Mouse (Mus musculus) hindbrain, embryonic 15.5 days (tissue): Measurements from ENCODE around the gene Egfem1. TPM values are rescaled to one million over a fixed set of nuclear protein-coding genes. Genes with fewer than 3 reads are reported as not detected.

Source experiments
- ATAC-seq: fragments of 200-750 bp; cut with Nextera tagmentation; 2 replicates; pipeline ENCODE4 v1.8.0; 2017; ENCODE audit warnings: low read depth, moderate number of reproducible peaks, moderate TSS enrichment; ENCODE audit not compliant: low FRiP score
- H3K27ac ChIP-seq: fragments of 300-500 bp; sonication (generic); replicated peaks from 2 replicates; pipeline ENCODE4 v1.5.1; 2015; ENCODE audit warnings: mild to moderate bottlenecking, inconsistent platforms
- H3K27me3 ChIP-seq: fragments of 300-500 bp; sonication (generic); 2 replicates; pipeline ENCODE4 v1.6.1; 2015; ENCODE audit warnings: control low read depth, inconsistent platforms
- H3K36me3 ChIP-seq: fragments of 300-500 bp; sonication (generic); 2 replicates; pipeline ENCODE4 v1.6.1; 2015; ENCODE audit warnings: control low read depth, inconsistent platforms
- H3K4me1 ChIP-seq: fragments of 300-500 bp; sonication (generic); replicated peaks from 2 replicates; pipeline ENCODE4 v1.6.1; 2015; ENCODE audit warnings: control low read depth, inconsistent platforms
- H3K4me2 ChIP-seq: fragments of 300-500 bp; sonication (generic); 2 replicates; pipeline ENCODE4 v1.6.1; 2015; ENCODE audit warnings: moderate library complexity, mild to moderate bottlenecking, inconsistent platforms
- H3K4me3 ChIP-seq: fragments of 300-500 bp; sonication (generic); 2 replicates; pipeline ENCODE4 v1.5.1; 2015; ENCODE audit warnings: mild to moderate bottlenecking, inconsistent platforms
- H3K9ac ChIP-seq: fragments of 300-500 bp; sonication (generic); 2 replicates; pipeline ENCODE4 v1.6.1; 2015; ENCODE audit warnings: inconsistent platforms
- H3K9me3 ChIP-seq: fragments of 300-500 bp; sonication (generic); 2 replicates; pipeline ENCODE4 v1.6.1; 2016; ENCODE audit warnings: control low read depth, inconsistent platforms
- WGBS: fragments of 180-500 bp; shearing (Covaris S2); methylation state at CpG from one replicate; pipeline ENCODE4 v1.1.7; 2015; 5-methylcytosine and 5-hydroxymethylcytosine counted together
- polyA plus RNA-seq: library from polyadenylated mRNA; unstranded; fragments of >200 nt; fragmentation: Nextera tagmentation; extraction: Ambion mirVana; gene quantifications from 2 replicates; pipeline ENCODE4 v1.2.1, GENCODE M21; 2015

The Egfem1 gene
- polyA plus RNA-seq, 1 experiment from 2014 or later, result 4.6 TPM

DNA sequence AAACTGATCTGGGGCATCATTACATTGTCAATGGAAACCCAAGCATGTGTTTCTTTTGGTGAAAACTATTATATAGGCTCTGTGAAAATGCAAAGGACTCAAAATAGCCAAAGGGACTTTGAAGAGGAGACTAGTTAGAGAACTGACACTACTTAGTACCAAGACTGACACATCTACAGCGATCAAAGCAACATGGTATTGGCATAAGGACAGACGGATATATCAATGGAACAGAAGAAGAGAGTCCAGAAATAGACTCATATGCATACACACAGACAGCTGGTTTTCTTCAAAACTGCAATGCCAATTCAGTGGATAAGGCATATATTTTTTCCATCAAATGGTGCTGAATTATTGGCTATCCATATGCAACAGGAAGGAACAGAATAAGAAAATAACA lies 140.6 kb downstream of the Egfem1 start:
- Histone ChIP-seq H3K9me3 (no peaks in the 10 kb centered on the region), H3K9ac (no peak overlapping the region), H3K4me1 (no peaks in the 10 kb centered on the region), H3K4me2 (no peak overlapping the region), H3K4me3 (no peak overlapping the region), H3K27me3 (no peaks in the 10 kb centered on the region), H3K36me3 (no peaks in the 10 kb centered on the region), H3K27ac (no peak overlapping the region)
- WGBS, result 87% methylated on average over 2 of the region's 2 CpGs
- no peak for ATAC-seq

DNA sequence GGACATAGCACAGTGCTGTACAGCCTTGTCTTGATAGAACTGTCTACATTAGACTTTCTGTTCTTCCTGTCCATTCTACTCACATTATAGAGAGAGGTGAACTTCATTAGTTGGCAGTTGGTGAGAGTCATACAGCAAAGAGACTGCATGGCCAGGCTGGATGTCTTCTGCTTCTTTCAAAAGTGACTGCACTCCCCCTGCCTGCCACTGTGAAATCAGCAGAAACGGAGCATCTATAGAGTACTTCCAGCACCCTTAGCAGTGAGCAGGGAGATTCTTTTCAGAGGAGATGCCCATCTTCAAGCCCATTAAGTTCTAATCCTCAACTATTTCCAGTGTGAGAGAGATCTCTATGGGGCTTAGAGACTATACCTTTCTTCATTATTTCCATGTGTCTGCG lies 147.9 kb downstream of the Egfem1 start:
- Histone ChIP-seq H3K27ac (no peak overlapping the region), H3K27me3 (no peaks in the 10 kb centered on the region), H3K9me3 (no peaks in the 10 kb centered on the region), H3K9ac (no peak overlapping the region), H3K4me3 (no peak overlapping the region), H3K4me1 (no peaks in the 10 kb centered on the region), H3K4me2 (no peak overlapping the region), H3K36me3 (no peaks in the 10 kb centered on the region)
- no peak for ATAC-seq
- WGBS, result 59% methylated on average over 2 of the region's 2 CpGs

DNA sequence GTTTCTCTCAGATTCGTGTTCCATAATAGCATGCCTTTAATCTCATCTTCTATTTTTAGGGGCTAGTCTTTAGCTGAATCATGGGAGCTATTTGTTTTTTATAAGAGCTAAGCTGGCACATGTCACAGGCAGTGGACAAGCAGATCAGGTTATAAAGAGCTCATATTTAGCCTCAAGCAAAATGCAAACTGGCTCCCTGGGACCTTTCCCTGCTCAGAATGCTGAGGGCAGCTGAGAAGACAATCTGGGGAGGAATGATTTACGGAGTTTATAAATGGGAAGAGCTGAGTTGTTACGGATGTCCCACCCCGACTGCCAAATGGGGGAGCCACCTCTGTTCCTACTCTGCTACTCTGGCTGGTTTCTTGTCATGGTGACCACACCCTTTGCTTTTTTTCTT lies 153.7 kb downstream of the Egfem1 start:
- Histone ChIP-seq H3K4me3 (no peak overlapping the region), H3K4me1 (no peaks in the 10 kb centered on the region), H3K4me2 (no peak overlapping the region), H3K36me3 (no peaks in the 10 kb centered on the region), H3K9me3 (no peaks in the 10 kb centered on the region), H3K9ac (no peak overlapping the region), H3K27ac (no peak overlapping the region), H3K27me3 (no peaks in the 10 kb centered on the region)
- ATAC-seq, result no peak
- WGBS, result 39% methylated on average over 4 of the region's 4 CpGs

DNA sequence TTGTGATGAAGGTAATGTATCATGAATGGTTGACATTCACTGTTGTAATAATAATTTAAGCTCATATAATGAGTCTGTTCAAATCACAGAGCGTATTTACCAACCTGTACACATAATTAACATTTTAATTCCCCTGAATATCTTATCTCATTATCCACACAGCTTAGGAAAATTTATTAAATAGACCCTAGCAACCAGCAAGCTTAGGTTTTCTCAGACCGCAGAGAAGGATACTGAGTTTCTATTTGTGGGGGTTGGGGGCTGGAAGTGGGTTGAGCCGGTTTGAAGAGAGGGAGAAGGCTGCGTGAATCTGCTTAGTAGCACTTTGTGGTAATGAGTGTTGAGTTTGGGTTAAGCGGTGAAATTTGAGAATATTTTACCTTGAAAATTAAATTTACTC lies 154.7 kb downstream of the Egfem1 start:
- Histone ChIP-seq H3K4me3 (no peak overlapping the region), H3K27ac (no peak overlapping the region), H3K36me3 (no peaks in the 10 kb centered on the region), H3K4me1 (no peaks in the 10 kb centered on the region), H3K27me3 (no peaks in the 10 kb centered on the region), H3K4me2 (no peak overlapping the region), H3K9ac (no peak overlapping the region), H3K9me3 (no peaks in the 10 kb centered on the region)
- ATAC-seq, result no peak
- 62% methylated on average over 5 of the region's 5 CpGs for WGBS

DNA sequence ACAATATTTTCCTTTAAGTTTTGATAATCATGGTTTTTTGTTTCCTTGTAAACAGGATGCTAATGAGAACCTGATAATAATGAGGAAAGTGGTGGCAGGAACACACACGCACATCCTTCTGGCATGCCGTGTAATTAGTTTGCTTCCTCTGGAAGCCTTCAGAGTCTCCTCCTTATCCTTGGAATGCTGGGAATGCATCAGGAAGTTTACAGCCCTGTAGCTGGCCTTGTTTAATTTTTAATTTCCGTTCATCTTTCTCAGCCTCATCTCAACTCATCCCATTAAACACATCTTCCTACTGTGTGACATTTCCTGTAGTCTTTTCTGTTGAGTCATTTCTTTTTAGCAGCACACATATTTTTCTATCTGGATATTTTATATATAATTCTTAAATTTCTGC lies 161.8 kb downstream of the Egfem1 start:
- Histone ChIP-seq H3K4me3 (no peak overlapping the region), H3K9ac (no peak overlapping the region), H3K27ac (no peak overlapping the region), H3K9me3 (no peaks in the 10 kb centered on the region), H3K4me2 (no peak overlapping the region), H3K27me3 (no peaks in the 10 kb centered on the region), H3K36me3 (no peaks in the 10 kb centered on the region), H3K4me1 (no peaks in the 10 kb centered on the region)
- no peak for ATAC-seq
- 55% methylated on average over 3 of the region's 3 CpGs for WGBS

DNA sequence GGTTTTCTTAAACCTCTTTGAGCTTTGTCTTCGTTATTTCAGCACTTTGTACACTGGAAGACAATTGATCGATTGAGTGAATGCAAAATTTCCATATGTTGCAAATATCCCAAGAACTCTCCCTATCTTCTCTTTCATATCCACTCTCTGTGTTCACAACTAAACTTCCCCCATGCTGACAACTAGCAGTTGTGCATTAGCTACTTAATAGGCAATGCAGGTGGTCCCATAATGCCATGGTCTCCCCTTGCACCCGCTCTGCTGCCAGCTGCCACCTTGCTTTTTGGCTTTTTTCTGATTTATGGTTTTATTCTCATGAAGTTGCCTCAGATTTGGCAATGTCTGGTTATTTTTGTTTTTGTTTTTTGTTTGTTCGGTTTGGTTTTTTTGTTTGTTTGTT lies 209.8 kb downstream of the Egfem1 start:
- WGBS, result 52% methylated on average over 4 of the region's 4 CpGs
- no peaks in the 10 kb centered on the region for H3K36me3 ChIP-seq
- no peak overlapping the region for H3K4me2 ChIP-seq
- H3K27me3 ChIP-seq, result no peaks in the 10 kb centered on the region
- H3K4me3 ChIP-seq, result no peak overlapping the region
- no peak overlapping the region for H3K27ac ChIP-seq
- H3K9ac ChIP-seq, result no peak overlapping the region
- no peak for ATAC-seq
- no peaks in the 10 kb centered on the region for H3K9me3 ChIP-seq
- peaks cover 2% of the 10 kb centered on the region; the same call in 1 of the 2 replicates for H3K4me1 ChIP-seq

DNA sequence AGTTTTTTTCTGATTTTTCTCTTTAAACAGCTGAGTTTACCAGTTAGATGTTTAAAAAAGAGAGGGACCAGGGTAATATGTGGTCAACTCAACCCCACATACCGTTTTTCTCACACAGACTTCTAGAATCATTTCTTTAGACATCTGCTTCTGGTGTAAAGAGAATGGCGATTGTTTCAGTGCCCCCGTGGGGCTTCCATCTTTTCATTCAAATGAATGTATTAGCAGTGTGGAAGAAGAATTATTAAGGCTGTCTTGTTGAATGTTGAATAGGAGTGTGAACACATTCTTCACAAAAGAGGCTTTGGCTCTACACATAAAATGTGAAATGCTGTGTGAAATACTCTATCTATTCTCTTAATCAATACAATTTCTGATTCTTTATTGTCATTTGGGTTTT lies 210.4 kb downstream of the Egfem1 start:
- Histone ChIP-seq H3K9me3 (no peaks in the 10 kb centered on the region), H3K27me3 (no peaks in the 10 kb centered on the region), H3K4me3 (no peak overlapping the region), H3K9ac (no peak overlapping the region), H3K36me3 (no peaks in the 10 kb centered on the region), H3K27ac (no peak overlapping the region), H3K4me2 (no peak overlapping the region), H3K4me1 (peaks cover 2% of the 10 kb centered on the region; the same call in 1 of the 2 replicates)
- WGBS, result 9% methylated on average over 3 of the region's 3 CpGs
- no peak for ATAC-seq

DNA sequence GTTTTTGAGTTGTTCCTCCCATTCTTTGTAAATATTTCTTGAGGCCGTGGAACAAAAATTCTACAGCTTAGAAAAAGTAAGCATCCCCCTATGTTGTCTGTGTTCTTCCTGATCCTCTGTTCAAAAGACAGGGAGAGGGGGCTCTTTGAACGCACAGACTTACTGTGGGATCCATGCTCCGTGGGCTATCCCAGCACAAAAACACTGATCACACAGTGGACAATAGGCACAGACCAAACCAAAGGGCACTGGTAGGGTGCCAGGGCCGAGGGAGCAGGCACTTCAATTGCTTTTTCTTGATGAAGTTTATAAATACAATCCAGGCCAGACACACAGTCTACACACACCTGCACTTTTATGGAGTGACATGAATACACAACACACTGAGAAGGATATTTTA lies 211.4 kb downstream of the Egfem1 start:
- no peaks in the 10 kb centered on the region for H3K36me3 ChIP-seq
- no peak overlapping the region for H3K27ac ChIP-seq
- H3K4me1 ChIP-seq, result peaks cover 2% of the 10 kb centered on the region; the same call in 1 of the 2 replicates
- no peak overlapping the region for H3K9ac ChIP-seq
- H3K27me3 ChIP-seq, result no peaks in the 10 kb centered on the region
- no peak overlapping the region for H3K4me2 ChIP-seq
- 27% methylated on average over 4 of the region's 4 CpGs for WGBS
- ATAC-seq, result no peak
- no peaks in the 10 kb centered on the region for H3K9me3 ChIP-seq
- no peak overlapping the region for H3K4me3 ChIP-seq

DNA sequence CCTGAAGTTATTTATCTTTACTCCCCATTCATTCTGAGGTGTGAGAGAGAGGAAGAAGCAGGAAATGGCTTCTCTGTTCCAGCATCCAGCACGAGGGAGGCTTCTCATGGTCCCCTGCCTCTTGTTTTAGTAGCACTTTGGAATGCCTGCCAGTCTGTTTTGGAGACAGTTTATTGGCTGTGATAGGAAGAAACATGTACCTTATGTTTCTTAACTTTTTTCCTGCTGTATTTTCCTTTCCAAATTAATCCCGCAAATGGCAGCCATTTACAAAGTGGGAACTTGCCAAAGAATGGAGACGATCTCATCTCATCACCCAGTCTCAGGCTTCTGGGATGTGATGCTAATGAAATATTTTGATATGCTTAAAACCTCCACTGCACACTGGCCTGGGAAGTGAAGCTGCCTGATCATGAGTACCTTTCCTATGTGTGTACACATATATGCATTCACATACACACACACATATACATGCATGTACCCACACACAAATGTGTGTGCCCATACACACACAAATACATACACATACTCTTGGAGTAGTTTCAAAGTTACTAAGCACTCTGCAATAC lies 260.5 kb downstream of the Egfem1 start:
- no peak overlapping the region for H3K27ac ChIP-seq
- no peaks in the 10 kb centered on the region for H3K9me3 ChIP-seq
- H3K4me2 ChIP-seq, result no peak overlapping the region
- WGBS, result 75% methylated on average over 3 of the region's 3 CpGs
- H3K27me3 ChIP-seq, result no peaks in the 10 kb centered on the region
- ATAC-seq, result no peak
- no peak overlapping the region for H3K4me3 ChIP-seq
- H3K9ac ChIP-seq, result no peak overlapping the region
- no peaks in the 10 kb centered on the region for H3K36me3 ChIP-seq
- H3K4me1 ChIP-seq, result no peaks in the 10 kb centered on the region

DNA sequence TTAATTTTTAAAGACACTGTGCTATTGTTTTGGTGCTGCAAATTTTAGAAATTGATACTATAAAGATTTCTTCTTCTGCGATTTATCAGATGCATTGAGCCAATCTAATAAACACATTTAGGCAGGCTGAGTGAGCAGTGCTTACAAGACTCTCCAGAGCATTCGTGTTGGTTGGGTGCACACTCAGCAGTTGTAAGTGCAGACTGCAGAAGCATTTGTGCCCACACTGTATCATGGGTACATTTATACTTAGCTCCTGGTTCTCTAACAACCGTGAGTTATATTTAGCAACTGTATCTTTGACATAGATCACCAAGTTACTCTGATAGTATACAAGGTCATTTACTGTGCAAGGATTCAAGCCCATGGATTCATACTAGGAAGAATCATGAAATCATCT lies 264.0 kb downstream of the Egfem1 start:
- ATAC-seq, result no peak
- no peak overlapping the region for H3K4me3 ChIP-seq
- 68% methylated on average over 3 of the region's 3 CpGs for WGBS
- H3K27ac ChIP-seq, result no peak overlapping the region
- no peaks in the 10 kb centered on the region for H3K9me3 ChIP-seq
- no peaks in the 10 kb centered on the region for H3K36me3 ChIP-seq
- no peaks in the 10 kb centered on the region for H3K4me1 ChIP-seq
- H3K27me3 ChIP-seq, result no peaks in the 10 kb centered on the region
- H3K9ac ChIP-seq, result no peak overlapping the region
- no peak overlapping the region for H3K4me2 ChIP-seq

DNA sequence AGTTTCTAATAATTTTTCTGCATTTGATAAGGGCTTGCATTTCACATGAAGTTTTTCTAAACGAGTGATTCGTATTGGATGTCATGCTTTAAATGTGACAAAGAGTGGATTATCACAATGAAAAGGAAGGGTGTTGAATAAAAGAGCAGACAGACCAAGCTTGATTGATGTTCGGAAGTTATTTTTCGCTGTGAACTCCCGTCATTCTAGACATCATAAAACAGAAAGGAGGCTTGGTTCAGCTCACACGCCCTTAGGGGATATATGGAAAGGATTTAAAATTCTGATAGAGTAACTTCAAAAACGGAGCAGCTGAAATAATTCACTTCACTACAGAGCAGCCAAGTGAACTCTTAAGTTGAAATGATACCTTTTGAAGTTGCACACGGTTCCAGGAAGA lies 285.1 kb downstream of the Egfem1 start:
- no peaks in the 10 kb centered on the region for H3K4me1 ChIP-seq
- no peak overlapping the region for H3K9ac ChIP-seq
- no peak for ATAC-seq
- no peak overlapping the region for H3K27ac ChIP-seq
- no peaks in the 10 kb centered on the region for H3K36me3 ChIP-seq
- WGBS, result 57% methylated on average over 8 of the region's 8 CpGs
- H3K9me3 ChIP-seq, result no peaks in the 10 kb centered on the region
- no peaks in the 10 kb centered on the region for H3K27me3 ChIP-seq
- no peak overlapping the region for H3K4me2 ChIP-seq
- H3K4me3 ChIP-seq, result no peak overlapping the region

DNA sequence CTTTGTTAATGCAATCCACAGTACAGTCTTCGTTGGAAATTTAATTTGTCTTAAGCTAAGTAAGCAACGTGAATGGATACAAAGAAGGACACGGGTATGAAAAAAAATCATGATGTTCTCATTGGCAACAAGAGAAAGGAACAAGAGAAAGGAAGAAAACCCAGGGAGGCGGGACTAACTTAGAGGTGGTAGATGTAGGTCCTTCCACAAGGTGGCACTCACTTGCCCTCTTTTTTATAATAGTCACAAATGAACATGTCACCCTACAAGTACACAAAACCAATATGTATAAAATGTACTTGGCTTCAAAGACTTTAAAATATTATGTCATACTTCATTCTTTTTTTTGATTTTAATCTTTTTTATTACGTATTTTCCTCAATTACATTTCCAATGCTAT lies 288.7 kb downstream of the Egfem1 start:
- Histone ChIP-seq H3K36me3 (no peaks in the 10 kb centered on the region), H3K27ac (no peak overlapping the region), H3K27me3 (no peaks in the 10 kb centered on the region), H3K4me1 (no peaks in the 10 kb centered on the region), H3K9me3 (no peaks in the 10 kb centered on the region), H3K9ac (no peak overlapping the region), H3K4me2 (no peak overlapping the region), H3K4me3 (no peak overlapping the region)
- 71% methylated on average over 5 of the region's 5 CpGs for WGBS
- ATAC-seq, result no peak

DNA sequence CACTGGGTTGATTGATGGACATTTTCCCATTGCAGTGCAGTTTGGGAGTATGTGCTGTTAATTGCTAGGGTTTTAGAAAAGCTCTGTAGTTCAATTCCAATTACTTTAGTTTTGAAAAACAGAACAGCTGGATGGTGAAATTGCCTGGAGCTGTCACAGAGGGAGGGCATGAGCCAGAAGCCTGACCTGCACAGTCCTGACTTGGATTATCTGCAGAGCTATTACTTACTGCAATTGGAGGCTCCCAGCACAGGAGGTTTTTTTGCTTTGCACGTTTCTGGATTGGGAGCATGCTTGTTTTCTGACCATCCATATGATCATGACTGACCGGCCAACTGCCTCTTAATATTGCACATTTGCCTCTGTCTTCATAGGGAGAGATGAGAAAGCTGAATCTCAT lies 299.4 kb downstream of the Egfem1 start:
- no peak overlapping the region for H3K27ac ChIP-seq
- H3K9ac ChIP-seq, result no peak overlapping the region
- H3K27me3 ChIP-seq, result no peaks in the 10 kb centered on the region
- H3K9me3 ChIP-seq, result no peaks in the 10 kb centered on the region
- WGBS, result 56% methylated on average over 2 of the region's 2 CpGs
- H3K4me3 ChIP-seq, result no peak overlapping the region
- H3K4me1 ChIP-seq, result peaks cover 8% of the 10 kb centered on the region
- ATAC-seq, result peak; percentile 61; the same call in 1 of the 2 replicates
- no peaks in the 10 kb centered on the region for H3K36me3 ChIP-seq
- no peak overlapping the region for H3K4me2 ChIP-seq
